Mouse (Mus musculus) hindbrain, embryonic 13.5 days (tissue): ENCODE measurements at regions not wholly inside any gene's neighbourhood (a gene's known extent, or its start where the extent isn't known, plus 50 kb on each side); places are given as distances from the start of the nearest gene placed in this dataset.
"Not testable (repeated sequence)": the region's sequence is repeated elsewhere in the genome, so short reads cannot be mapped to it uniquely, and the experiment has no call there.

Source experiments
- ATAC-seq: fragments of 200-750 bp; cut with Nextera tagmentation; 2 replicates; pipeline ENCODE4 v1.8.0; 2017; ENCODE audit warnings: moderate TSS enrichment; ENCODE audit not compliant: low FRiP score
- H3K27ac ChIP-seq: fragments of 300-500 bp; sonication (generic); 2 replicates; pipeline ENCODE4 v1.5.1; 2015; ENCODE audit warnings: inconsistent platforms, mild to moderate bottlenecking, moderate library complexity
- H3K27me3 ChIP-seq: fragments of 300-500 bp; sonication (generic); 2 replicates; pipeline ENCODE4 v1.6.1; 2015; ENCODE audit warnings: mild to moderate bottlenecking, inconsistent platforms
- H3K36me3 ChIP-seq: fragments of 300-500 bp; sonication (generic); 2 replicates; pipeline ENCODE4 v1.6.1; 2015; ENCODE audit warnings: mild to moderate bottlenecking, inconsistent platforms
- H3K4me1 ChIP-seq: fragments of 300-500 bp; sonication (generic); replicated peaks from 2 replicates; pipeline ENCODE4 v1.6.1; 2015; ENCODE audit warnings: inconsistent platforms
- H3K4me2 ChIP-seq: fragments of 300-500 bp; sonication (generic); 2 replicates; pipeline ENCODE4 v1.6.1; 2015; ENCODE audit warnings: inconsistent platforms, mild to moderate bottlenecking, moderate library complexity
- H3K4me3 ChIP-seq: fragments of 300-500 bp; sonication (generic); 2 replicates; pipeline ENCODE4 v1.5.1; 2015; ENCODE audit warnings: mild to moderate bottlenecking, inconsistent platforms
- H3K9ac ChIP-seq: fragments of 300-500 bp; sonication (generic); 2 replicates; pipeline ENCODE4 v1.6.1; 2015; ENCODE audit warnings: mild to moderate bottlenecking, inconsistent platforms
- H3K9me3 ChIP-seq: fragments of 300-500 bp; sonication (generic); 2 replicates; pipeline ENCODE4 v1.6.1; 2016; ENCODE audit warnings: inconsistent platforms
- WGBS: fragments of 180-500 bp; shearing (Covaris S2); methylation state at CpG from one replicate; pipeline ENCODE4 v1.1.7; 2015; 5-methylcytosine and 5-hydroxymethylcytosine counted together

GRCm38 (mm10) chr10:38364876-38365275 is 456.7 kb downstream of the Rfpl4b start:
- Histone ChIP-seq H3K27ac (no peak overlapping the region), H3K9ac (no peak overlapping the region), H3K4me3 (no peak overlapping the region), H3K9me3 (no peaks in the 10 kb centered on the region), H3K4me2 (no peak overlapping the region), H3K27me3 (no peaks in the 10 kb centered on the region), H3K36me3 (no peaks in the 10 kb centered on the region), H3K4me1 (no peaks in the 10 kb centered on the region)
- no peak for ATAC-seq
- WGBS = 81% methylated on average over 4 of the region's 4 CpGs

GRCm38 (mm10) chr10:38357539-38358232 is 463.9 kb downstream of the Rfpl4b start:
- ATAC-seq = peak; percentile 63
- H3K36me3 ChIP-seq = no peaks in the 10 kb centered on the region
- H3K9ac ChIP-seq = no peak overlapping the region
- WGBS = 87% methylated on average over 1 of the region's 1 CpGs
- no peaks in the 10 kb centered on the region for H3K27me3 ChIP-seq
- no peak overlapping the region for H3K4me3 ChIP-seq
- 0 out of 2 replicates have a peak, but pooled peaks cover 7% of the 10 kb centered on the region for H3K4me1 ChIP-seq
- no peak overlapping the region for H3K4me2 ChIP-seq
- H3K27ac ChIP-seq = no peak overlapping the region
- no peaks in the 10 kb centered on the region for H3K9me3 ChIP-seq

GRCm38 (mm10) chr10:38353973-38354372 is 467.6 kb downstream of the Rfpl4b start:
- no peak overlapping the region for H3K4me3 ChIP-seq
- no peaks in the 10 kb centered on the region for H3K36me3 ChIP-seq
- H3K27ac ChIP-seq = no peak overlapping the region
- ATAC-seq = no peak
- H3K4me1 ChIP-seq = 0 out of 2 replicates have a peak, but pooled peaks cover 7% of the 10 kb centered on the region
- H3K9ac ChIP-seq = no peak overlapping the region
- no peaks in the 10 kb centered on the region for H3K9me3 ChIP-seq
- no peak overlapping the region for H3K4me2 ChIP-seq
- no peaks in the 10 kb centered on the region for H3K27me3 ChIP-seq
- WGBS = 44% methylated on average over 2 of the region's 2 CpGs

GRCm38 (mm10) chr10:38353526-38353925 is 468.1 kb downstream of the Rfpl4b start:
- 0 out of 2 replicates have a peak, but pooled peaks cover 7% of the 10 kb centered on the region for H3K4me1 ChIP-seq
- ATAC-seq = no peak
- WGBS = 58% methylated on average over 5 of the region's 5 CpGs
- H3K9ac ChIP-seq = no peak overlapping the region
- no peaks in the 10 kb centered on the region for H3K9me3 ChIP-seq
- H3K27ac ChIP-seq = no peak overlapping the region
- H3K4me2 ChIP-seq = no peak overlapping the region
- no peaks in the 10 kb centered on the region for H3K27me3 ChIP-seq
- H3K36me3 ChIP-seq = no peaks in the 10 kb centered on the region
- H3K4me3 ChIP-seq = no peak overlapping the region

- H3K4me2 ChIP-seq, H3K36me3 ChIP-seq, H3K4me3 ChIP-seq, H3K27me3 ChIP-seq, ATAC-seq, H3K27ac ChIP-seq, H3K4me1 ChIP-seq, H3K9ac ChIP-seq, H3K9me3 ChIP-seq: not testable (repeated sequence)
- WGBS = 73% methylated on average over 8 of the region's 8 CpGs
These were observed 474.6 kb downstream of the Rfpl4b start for GRCm38 (mm10) chr10:38347029-38347428.

GRCm38 (mm10) chr10:38340406-38341175 is 481.0 kb downstream of the Rfpl4b start:
- Histone ChIP-seq H3K4me1 (no peaks in the 10 kb centered on the region), H3K36me3 (no peaks in the 10 kb centered on the region), H3K27ac (no peak overlapping the region), H3K9ac (no peak overlapping the region), H3K4me2 (no peak overlapping the region), H3K9me3 (no peaks in the 10 kb centered on the region), H3K27me3 (no peaks in the 10 kb centered on the region), H3K4me3 (no peak overlapping the region)
- WGBS = 75% methylated on average over 1 of the region's 1 CpGs
- no peak for ATAC-seq

- WGBS = 38% methylated on average over 5 of the region's 5 CpGs
These were observed 512.7 kb downstream of the Rfpl4b start for GRCm38 (mm10) chr10:38308716-38309392.

GRCm38 (mm10) chr10:38295724-38296123 is 525.9 kb downstream of the Rfpl4b start:
- Histone ChIP-seq H3K9ac (no peak overlapping the region), H3K27me3 (no peaks in the 10 kb centered on the region), H3K4me2 (no peak overlapping the region), H3K4me1 (no peaks in the 10 kb centered on the region), H3K36me3 (no peaks in the 10 kb centered on the region), H3K4me3 (no peak overlapping the region), H3K9me3 (no peaks in the 10 kb centered on the region), H3K27ac (no peak overlapping the region)
- 94% methylated on average over 2 of the region's 2 CpGs for WGBS
- ATAC-seq = no peak

More at GRCm38 (mm10) chr10:38308716-38309392, 512.7 kb downstream of the Rfpl4b start:
- Histone ChIP-seq H3K27ac (no peak overlapping the region), H3K4me2 (no peak overlapping the region), H3K27me3 (no peaks in the 10 kb centered on the region), H3K4me3 (no peak overlapping the region), H3K9me3 (no peaks in the 10 kb centered on the region), H3K36me3 (no peaks in the 10 kb centered on the region), H3K9ac (no peak overlapping the region), H3K4me1 (no peaks in the 10 kb centered on the region)
- no peak for ATAC-seq

GRCm38 (mm10) chr10:38288689-38289283 is 532.8 kb downstream of the Rfpl4b start:
- Histone ChIP-seq H3K27ac (no peak overlapping the region), H3K36me3 (no peaks in the 10 kb centered on the region), H3K9me3 (no peaks in the 10 kb centered on the region), H3K27me3 (no peaks in the 10 kb centered on the region), H3K4me2 (no peak overlapping the region), H3K9ac (no peak overlapping the region), H3K4me1 (no peaks in the 10 kb centered on the region), H3K4me3 (no peak overlapping the region)
- ATAC-seq = peak; percentile 28; the same call in 1 of the 2 replicates
- WGBS = 59% methylated on average over 6 of the region's 6 CpGs

- WGBS = 94% methylated on average over 1 of the region's 1 CpGs
- ATAC-seq = no peak
These were observed 552.4 kb downstream of the Rfpl4b start for GRCm38 (mm10) chr10:38269136-38269535.

GRCm38 (mm10) chr10:38265564-38265963 is 556.0 kb downstream of the Rfpl4b start:
- Histone ChIP-seq H3K4me3 (no peak overlapping the region), H3K4me1 (no peaks in the 10 kb centered on the region), H3K36me3 (no peaks in the 10 kb centered on the region), H3K4me2 (no peak overlapping the region), H3K9me3 (no peaks in the 10 kb centered on the region), H3K9ac (no peak overlapping the region), H3K27me3 (no peaks in the 10 kb centered on the region), H3K27ac (no peak overlapping the region)
- no peak for ATAC-seq
- WGBS = 83% methylated on average over 3 of the region's 3 CpGs

More at GRCm38 (mm10) chr10:38269136-38269535, 552.4 kb downstream of the Rfpl4b start:
- no peak overlapping the region for H3K4me3 ChIP-seq
- H3K36me3 ChIP-seq = no peaks in the 10 kb centered on the region
- H3K9me3 ChIP-seq = no peaks in the 10 kb centered on the region
- H3K27ac ChIP-seq = no peak overlapping the region
- no peak overlapping the region for H3K9ac ChIP-seq
- H3K4me1 ChIP-seq = no peaks in the 10 kb centered on the region
- H3K27me3 ChIP-seq = no peaks in the 10 kb centered on the region
- H3K4me2 ChIP-seq = no peak overlapping the region

- Histone ChIP-seq H3K4me1 (no peaks in the 10 kb centered on the region), H3K9ac (no peak overlapping the region), H3K9me3 (no peaks in the 10 kb centered on the region), H3K4me3 (no peak overlapping the region), H3K36me3 (no peaks in the 10 kb centered on the region), H3K27ac (no peak overlapping the region), H3K27me3 (no peaks in the 10 kb centered on the region), H3K4me2 (no peak overlapping the region)
- no peak for ATAC-seq
- WGBS = 86% methylated on average over 1 of the region's 1 CpGs
These were observed 574.8 kb downstream of the Rfpl4b start for GRCm38 (mm10) chr10:38246821-38247220.
